Mouse (Mus musculus): Measurements from ENCODE around the gene Treml1.

The Treml1 gene

GRCm38 (mm10) chr17:48410299-48410785 lies 50.6 kb downstream of the Treml1 start:
- DNase-seq, result no peak

GRCm38 (mm10) chr17:48411241-48411640 lies 51.5 kb downstream of the Treml1 start:
- DNase-seq, result no peak

GRCm38 (mm10) chr17:48416011-48416410 lies 56.3 kb downstream of the Treml1 start:
- DNase-seq, result no peak
